Mouse (Mus musculus): ENCODE measurements at regions not wholly inside any gene's neighbourhood (a gene's known extent, or its start where the extent isn't known, plus 50 kb on each side); places are given as distances from the start of the nearest gene placed in this dataset.
"Not testable (repeated sequence)": the region's sequence is repeated elsewhere in the genome, so short reads cannot be mapped to it uniquely, and the experiment has no call there.

GRCm38 (mm10) chr8:37048912-37049692 is 55.7 kb downstream of the AI429214 start:
- DNase-seq (ENCODE audit: low read depth, low spot score), result no peak

GRCm38 (mm10) chr8:37049969-37050683 is 56.7 kb downstream of the AI429214 start:
- DNase-seq (ENCODE audit: low read depth, low spot score), result no peak

GRCm38 (mm10) chr8:37050684-37051028 is 57.3 kb downstream of the AI429214 start:
- DNase-seq (ENCODE audit: low read depth, low spot score), result no peak

DNA sequence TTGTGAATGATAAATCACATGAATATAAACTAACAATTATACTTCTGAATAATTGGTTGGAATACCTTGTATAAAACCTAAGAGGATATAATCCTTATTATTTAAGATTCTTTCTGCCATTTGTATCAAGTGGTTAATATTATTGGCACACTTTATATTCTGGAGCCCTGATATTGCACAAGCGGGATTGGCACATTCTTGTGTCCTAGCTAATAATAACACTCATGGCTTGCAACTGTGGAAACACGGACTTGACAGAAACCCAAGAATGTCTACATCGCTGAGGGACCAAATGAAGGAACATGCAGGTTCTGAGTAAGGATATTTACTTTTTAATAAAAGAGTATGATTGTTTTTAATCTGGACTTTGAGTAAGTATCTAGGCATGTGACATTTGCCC is 63.0 kb downstream of the AI429214 start:
- DNase-seq (ENCODE audit: low read depth, low spot score), result no peak

GRCm38 (mm10) chr8:37058390-37058789 is 65.0 kb downstream of the AI429214 start:
- no peak for DNase-seq (ENCODE audit: low read depth, low spot score)

- peak; percentile 81 for DNase-seq (ENCODE audit: low read depth, low spot score)
Measured at GRCm38 (mm10) chr8:37062012-37062944, 68.9 kb downstream of the AI429214 start.

DNA sequence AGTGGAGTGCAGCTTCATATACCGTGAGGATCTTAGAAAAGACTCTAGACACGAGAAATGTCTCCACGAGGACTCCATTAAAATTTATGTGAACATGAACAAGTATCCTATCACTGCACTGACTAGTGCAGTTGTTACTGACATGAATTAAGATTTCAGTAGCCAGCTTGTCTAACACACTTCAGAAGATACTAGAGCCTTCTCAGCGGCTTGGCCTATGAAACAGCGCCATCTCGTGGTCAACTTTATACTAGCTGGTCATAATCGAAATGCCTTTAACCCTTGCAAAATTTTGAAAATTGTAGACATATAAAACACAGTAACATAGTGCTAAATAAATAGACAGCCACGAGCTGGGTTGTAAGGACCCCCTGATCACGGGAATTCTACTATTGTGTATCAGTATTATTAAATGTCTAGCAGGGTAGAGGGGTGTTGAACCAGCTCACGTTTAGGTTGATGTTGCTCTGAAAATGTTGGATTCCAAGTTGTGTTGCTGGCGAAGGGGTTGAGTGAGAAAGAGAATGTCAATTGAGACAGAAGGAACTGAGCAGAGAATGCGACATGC is 70.4 kb downstream of the AI429214 start:
- peak; percentile 54 for DNase-seq (ENCODE audit: low read depth, low spot score)

DNA sequence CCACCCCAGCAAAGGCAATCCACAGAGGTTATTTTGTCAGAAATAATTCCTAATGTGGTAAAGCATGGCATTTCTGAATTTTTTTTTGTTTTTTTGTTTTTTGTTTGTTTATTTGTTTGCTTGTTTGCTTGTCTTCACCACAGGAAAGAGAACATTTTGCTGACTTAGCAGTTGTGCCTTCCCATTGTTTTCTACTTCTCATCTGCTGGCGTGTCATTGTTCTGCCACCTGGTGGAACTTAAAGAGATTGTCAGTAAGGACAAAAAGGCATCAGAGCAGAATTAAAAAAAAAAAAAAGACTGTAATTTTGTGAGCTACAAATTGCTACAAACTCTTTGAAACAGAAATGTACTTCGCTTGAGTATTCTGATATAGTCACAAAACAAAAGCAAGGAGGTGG is 79.5 kb downstream of the AI429214 start:
- DNase-seq (ENCODE audit: low read depth, low spot score), result peak; percentile 57

- DNase-seq (ENCODE audit: low read depth, low spot score), result no peak
Measured at GRCm38 (mm10) chr8:37099727-37100126, 106.3 kb downstream of the AI429214 start.

- not testable (repeated sequence) for DNase-seq (ENCODE audit: low read depth, low spot score)
Measured at GRCm38 (mm10) chr8:37112386-37112785, 119.0 kb downstream of the AI429214 start.

- no peak for DNase-seq (ENCODE audit: low read depth, low spot score)
Measured at GRCm38 (mm10) chr8:37125834-37126233, 132.4 kb downstream of the AI429214 start.

DNA sequence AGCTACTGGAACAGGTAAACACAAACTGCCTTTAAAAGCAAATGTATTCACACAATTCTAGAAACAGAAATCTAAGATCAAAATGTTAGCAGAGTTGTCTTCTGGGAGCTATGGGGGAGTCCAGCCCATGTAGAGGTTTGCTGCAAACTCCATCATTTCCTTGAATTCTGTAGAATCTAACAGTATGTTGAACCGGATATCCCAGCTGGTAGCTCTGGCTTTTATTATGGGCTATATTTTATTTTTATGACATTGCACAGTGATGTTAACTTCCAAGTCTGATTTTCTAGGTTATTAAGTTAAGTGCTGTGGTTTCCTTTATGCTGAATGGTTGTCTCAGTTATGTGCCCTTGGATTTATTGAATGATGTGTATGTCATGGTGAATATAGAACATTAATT is 136.3 kb downstream of the AI429214 start:
- no peak for DNase-seq (ENCODE audit: low read depth, low spot score)

DNA sequence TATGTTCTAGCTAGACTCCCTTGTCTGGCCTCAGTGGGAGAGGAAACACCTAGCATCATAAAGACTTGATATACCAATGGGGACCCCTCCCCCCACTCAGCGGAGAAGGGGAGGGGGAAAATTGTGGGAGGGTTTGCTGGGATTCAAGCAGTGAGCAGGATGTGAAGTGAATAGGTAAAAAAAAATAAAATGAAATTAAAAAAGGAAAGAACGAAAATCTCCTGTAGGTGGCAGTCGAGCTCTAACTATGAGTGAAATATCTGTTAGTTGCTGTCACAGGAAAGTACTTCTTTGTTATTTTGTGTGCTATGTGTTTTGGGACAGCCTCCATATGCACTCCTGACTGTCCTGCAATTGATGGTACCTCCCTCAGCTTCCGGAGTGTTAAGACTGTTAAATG is 138.6 kb downstream of the AI429214 start:
- peak; percentile 14 for DNase-seq (ENCODE audit: low read depth, low spot score)

- DNase-seq (ENCODE audit: low read depth, low spot score), result no peak
Measured at GRCm38 (mm10) chr8:37134192-37134964, 141.0 kb downstream of the AI429214 start.

DNA sequence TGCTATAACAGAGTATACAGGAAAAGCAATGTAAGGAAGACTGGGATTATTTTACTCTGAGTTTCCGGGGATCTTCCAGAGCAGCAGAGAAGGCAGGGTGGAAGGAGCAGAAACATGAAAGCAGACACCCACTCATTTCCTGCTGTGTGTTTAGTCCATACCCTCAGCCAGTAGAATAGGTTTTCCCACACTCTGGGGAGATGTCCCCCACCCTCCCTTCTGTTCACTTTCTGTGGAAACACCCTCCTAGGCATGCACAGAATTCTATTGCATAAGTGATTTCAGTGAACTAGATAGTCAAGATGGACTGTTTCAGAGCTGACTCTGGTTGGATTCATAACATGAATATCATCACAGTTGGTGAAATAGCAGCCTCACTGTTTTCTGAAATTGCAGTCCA is 156.9 kb downstream of the AI429214 start:
- no peak for DNase-seq (ENCODE audit: low read depth, low spot score)

- no peak for DNase-seq (ENCODE audit: low read depth, low spot score)
Measured at GRCm38 (mm10) chr8:37154361-37154760, 161.0 kb downstream of the AI429214 start.

DNA sequence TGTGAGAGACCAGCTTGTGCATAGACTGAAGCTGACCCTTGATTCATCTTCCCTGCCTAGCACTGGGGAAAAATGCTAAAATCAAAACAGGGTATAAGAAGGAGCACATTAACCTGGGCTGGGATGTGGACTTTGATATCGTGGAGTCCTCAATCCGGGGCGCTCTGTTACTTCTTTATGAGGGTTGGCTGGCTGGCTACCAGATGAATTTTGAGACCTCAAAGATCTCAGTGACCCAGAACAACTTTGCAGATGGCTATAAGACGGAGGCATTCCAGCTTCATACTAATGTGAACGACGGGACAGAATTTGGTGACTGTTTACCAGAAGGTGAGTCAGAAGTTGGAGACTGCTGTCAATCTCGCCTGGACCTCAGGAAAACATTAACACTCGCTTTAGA is 161.5 kb downstream of the AI429214 start:
- DNase-seq (ENCODE audit: low read depth, low spot score), result no peak

GRCm38 (mm10) chr8:37159481-37159880 is 166.1 kb downstream of the AI429214 start:
- DNase-seq (ENCODE audit: low read depth, low spot score), result peak; percentile 67

DNA sequence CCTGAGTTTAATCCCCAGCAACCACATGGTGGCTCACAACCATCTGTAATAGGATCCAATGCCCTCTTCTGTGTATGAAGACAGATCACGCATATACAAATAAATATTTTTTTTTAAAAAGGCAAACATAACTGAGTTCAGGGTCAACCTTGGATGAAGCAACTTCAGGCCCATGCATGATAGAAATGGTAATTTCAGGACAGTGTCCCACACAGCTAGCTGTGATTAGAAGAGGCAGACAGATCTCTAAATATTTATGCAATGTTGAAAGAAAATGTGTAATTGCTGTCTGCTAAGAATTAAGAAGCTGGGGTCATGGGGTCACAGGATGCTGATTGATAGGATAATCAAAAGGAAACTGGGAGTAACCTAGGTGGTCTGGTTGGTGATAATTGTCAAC is 203.5 kb downstream of the AI429214 start:
- no peak for DNase-seq (ENCODE audit: low read depth, low spot score)

DNA sequence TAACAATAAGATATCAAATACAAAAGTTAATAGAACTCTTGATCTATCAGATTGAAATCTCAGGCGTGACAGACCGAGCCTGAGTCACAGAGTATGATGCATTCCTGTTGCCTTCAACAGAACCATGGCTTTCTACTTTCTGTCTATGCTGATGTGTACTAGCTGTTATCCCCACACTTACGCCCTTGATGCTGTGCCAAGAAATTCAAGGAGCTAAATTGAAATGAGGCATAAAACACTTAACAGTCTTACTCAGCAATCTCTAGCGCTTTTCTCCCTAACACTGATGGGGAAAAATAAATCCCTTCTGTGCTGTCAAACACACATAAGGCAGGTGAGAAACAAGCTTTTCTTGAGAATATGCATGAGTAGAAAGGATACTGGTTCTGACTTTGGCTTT is 222.5 kb downstream of the AI429214 start:
- DNase-seq (ENCODE audit: low read depth, low spot score), result no peak

DNA sequence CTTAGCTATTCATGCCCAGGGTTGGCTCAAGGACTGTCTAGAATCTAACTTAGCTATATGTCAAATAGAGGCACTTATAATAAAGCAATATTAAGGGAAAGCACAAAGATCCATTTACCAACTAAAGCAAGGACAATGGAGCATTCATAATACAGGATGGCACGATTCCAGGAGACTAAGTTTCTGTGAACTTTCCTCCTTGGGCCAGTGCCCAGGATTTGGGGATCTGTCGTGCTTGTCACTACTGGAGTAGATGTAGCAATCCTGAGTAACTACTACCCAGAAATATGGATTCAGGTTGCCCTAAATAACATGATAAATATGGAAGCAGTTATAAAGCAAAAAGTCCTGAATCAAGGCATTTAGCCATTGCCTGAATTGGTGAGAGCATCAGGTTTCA is 233.7 kb downstream of the AI429214 start:
- no peak for DNase-seq (ENCODE audit: low read depth, low spot score)

All from ZHBTc4 (cell line).